Mouse (Mus musculus) small intestine, adult 2 months (tissue): ENCODE measurements around the gene Spi1.

Source experiments
- CTCF ChIP-seq: fragments of 200-500 bp; IDR thresholded peaks from 2 replicates; pipeline ENCODE4 v1.5.1; 2012; ENCODE audit warnings: low read depth, mild to moderate bottlenecking, control low read depth, inconsistent platforms, low read length, moderate library complexity, mixed read lengths; ENCODE audit not compliant: insufficient replicate concordance, insufficient read length; ENCODE audit errors: extremely low read depth
- POLR2A ChIP-seq: fragments of 200-500 bp; IDR thresholded peaks from 2 replicates; pipeline ENCODE4 v1.6.1; 2012; ENCODE audit warnings: low read depth, mild to moderate bottlenecking, control low read depth, inconsistent platforms, low read length, moderate library complexity

GRCm38 (mm10) chr2:91109241-91109640, 27.1 kb downstream of the Spi1 start:
- TF ChIP-seq POLR2A, result no peak
- TF ChIP-seq CTCF, result no peak
